Mouse (Mus musculus): ENCODE measurements around the gene Acoxl.

DNA sequence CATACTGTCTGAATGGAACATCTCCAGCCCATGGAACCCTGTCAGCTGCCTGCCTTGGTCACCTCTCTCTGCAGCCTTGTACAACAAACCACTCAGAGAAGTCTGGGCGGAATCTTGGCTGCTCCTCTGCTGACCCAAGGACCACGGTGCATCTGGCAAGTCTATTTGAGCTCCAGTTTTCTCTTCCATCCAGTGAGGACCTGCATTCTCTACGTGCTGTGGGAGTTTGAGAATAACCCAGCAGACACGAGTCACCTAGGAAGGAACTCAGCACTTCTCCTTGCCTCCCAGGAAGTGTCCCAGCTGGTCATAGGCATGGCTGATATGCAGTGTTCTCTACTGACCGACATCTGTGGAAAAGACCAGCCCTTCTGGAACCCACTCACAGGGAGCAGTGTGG lies 295.8 kb downstream of the Acoxl start:
- TF ChIP-seq CTCF (IDR thresholded peaks at IDR 0.05; ENCODE audit: borderline replicate concordance, insufficient read depth, low read length) = no peak
- TF ChIP-seq POLR2A (IDR thresholded peaks at IDR 0.05; ENCODE audit: low read depth, low read length) = no peak
